Mouse (Mus musculus): ENCODE results near the gene Gpr45.

- TF ChIP-seq POLR2A (IDR thresholded peaks at IDR 0.05; ENCODE audit: borderline replicate concordance, low read depth, low read length) (no peak), CTCF (IDR thresholded peaks at IDR 0.05; ENCODE audit: low read depth, low read length) (no peak)
These were observed 125.5 kb downstream of the Gpr45 start for GRCm38 (mm10) chr1:43078124-43078523.
